Mouse (Mus musculus) urinary bladder, adult 18-20 months (tissue): ENCODE measurements around the gene Ctnna3.

Source experiments
- DNase-seq, 2 experiments: peaks; one replicate each; pipeline ENCODE4 v3.0.0; 2022; ENCODE audit warnings: low spot score in 2 of 2, mixed read lengths in 2 of 2

The Ctnna3 gene

GRCm38 (mm10) chr10:63526027-63526426, 96.1 kb downstream of the Ctnna3 start:
- no peak for DNase-seq

GRCm38 (mm10) chr10:63532381-63532780, 102.5 kb downstream of the Ctnna3 start:
- no peak for DNase-seq

DNA sequence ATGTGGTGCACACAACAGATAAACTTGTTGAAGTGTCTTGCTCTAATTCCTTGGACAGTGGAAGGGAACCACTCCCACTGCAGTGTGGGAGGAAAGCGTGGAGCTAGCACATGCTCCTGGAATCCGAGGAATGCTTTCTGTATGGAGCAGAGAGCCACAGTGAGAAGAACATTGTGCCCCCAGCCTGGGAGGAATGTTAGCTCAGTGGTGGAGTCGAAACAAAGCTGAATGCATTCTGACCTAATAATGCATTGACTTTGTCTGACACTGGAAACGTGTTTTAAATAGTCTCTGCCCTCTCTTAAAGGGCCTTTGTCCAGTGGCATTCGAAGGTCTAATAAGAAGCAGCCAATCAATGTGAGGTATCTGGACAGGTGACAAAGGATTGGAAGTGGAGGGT, 111.9 kb downstream of the Ctnna3 start:
- DNase-seq, result peak in 1 of 2 experiments; percentile 2

DNA sequence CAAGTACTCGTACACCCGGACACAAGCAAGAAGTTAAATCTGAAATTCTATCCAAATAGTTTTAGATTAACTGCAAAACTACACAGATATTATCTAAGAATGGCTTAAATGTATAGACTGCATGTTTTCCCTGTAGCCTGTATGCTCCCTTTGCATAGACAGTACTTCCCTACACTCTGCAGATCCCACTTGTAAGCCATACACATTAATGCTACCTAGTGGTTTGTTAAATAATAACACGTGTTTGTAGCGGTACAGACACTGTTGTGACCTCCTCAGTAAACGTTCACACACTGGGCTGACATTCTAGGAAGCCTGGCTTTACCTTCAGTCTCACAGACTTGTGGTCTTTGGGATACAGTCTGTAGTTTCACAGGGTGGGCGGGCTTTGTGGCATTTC, 112.6 kb downstream of the Ctnna3 start:
- no peak for DNase-seq

DNA sequence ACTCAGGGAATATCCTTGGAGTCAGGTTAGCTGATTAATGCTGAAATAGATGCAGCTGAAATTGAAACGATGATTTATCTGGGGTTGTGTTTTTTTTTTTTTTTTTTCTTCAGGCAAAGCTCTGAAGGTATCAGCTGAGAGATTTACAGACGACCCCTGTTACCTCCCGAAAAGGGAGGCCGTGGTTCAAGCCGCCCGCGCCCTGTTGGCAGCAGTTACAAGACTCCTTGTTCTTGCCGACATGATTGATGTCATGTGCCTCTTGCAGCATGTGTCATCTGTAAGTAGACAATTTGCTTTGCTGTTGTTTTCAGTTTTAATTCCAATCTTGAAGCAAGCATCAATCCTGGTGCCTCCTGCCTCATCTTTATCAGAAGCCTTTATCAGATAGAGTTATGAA, 136.8 kb downstream of the Ctnna3 start:
- no peak for DNase-seq

DNA sequence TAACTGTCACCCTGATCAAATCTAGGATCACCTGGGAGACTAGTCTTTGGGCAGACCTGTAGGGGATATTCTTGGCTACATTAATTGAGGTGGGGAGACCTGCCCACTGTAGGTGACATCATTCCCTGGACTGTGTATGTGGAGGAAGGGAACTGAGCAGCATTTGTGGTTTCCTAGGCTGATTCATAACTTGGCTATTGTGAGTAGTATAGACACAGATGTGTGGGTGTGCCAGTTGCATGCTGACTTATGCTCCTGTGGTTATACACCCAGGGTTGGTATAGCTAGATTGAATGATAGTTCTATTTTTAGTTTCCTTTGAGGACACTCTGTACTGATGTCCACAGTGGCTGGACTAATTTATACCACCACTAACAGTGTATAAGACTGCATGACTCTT, 141.7 kb downstream of the Ctnna3 start:
- DNase-seq, result no peak

- DNase-seq, result no peak
Measured at GRCm38 (mm10) chr10:63572866-63573265, 143.0 kb downstream of the Ctnna3 start.

DNA sequence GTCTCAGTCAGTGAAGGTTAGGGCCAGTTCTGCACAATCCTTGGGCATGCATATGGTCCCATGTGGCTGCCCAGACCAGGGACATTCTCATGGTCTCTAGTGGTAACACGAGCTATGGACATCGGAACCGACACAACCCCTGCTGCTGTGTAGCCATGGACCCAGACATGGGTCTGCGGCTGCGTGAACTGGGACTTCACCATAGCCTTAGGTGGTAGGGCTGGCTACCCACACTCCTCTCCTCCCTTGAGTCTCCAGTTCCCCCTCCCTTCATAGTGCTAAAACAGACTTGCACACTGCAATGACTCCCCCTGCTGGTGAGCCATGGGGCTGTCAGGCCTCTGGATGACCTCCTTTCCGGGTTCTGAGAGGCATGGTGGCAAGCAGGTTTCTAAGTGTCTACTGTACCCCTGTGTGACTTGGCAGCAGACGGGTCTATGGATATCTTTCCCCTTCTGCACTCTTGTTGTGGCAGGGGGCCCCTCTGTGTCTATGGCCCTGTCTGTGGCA, 144.3 kb downstream of the Ctnna3 start:
- no peak for DNase-seq

GRCm38 (mm10) chr10:63582608-63583007, 152.7 kb downstream of the Ctnna3 start:
- peak; percentile 27 to 73 for DNase-seq

- DNase-seq, result no peak
Measured at GRCm38 (mm10) chr10:63583798-63584374, 154.0 kb downstream of the Ctnna3 start.

- DNase-seq, result no peak
Measured at GRCm38 (mm10) chr10:63599417-63599816, 169.5 kb downstream of the Ctnna3 start.

DNA sequence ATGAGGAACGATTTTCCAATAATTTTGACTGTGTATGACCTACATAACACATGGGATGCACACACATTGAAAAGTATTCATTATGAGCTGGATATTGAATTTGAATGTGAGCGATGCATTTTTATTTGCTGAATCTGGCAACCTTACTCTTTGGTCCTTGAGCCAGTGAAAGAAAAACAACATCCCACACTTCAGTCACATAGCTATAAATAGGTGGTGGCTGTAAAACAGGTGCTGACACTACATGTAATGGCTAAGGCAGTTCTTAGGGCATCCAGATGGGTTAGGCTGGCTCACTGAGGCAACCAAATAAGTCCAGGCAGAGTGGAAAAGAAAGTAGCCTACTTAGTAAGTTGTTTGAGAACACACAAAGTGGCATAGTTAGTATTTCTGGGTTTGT, 171.3 kb downstream of the Ctnna3 start:
- no peak for DNase-seq

GRCm38 (mm10) chr10:63628546-63628945, 198.6 kb downstream of the Ctnna3 start:
- no peak for DNase-seq

DNA sequence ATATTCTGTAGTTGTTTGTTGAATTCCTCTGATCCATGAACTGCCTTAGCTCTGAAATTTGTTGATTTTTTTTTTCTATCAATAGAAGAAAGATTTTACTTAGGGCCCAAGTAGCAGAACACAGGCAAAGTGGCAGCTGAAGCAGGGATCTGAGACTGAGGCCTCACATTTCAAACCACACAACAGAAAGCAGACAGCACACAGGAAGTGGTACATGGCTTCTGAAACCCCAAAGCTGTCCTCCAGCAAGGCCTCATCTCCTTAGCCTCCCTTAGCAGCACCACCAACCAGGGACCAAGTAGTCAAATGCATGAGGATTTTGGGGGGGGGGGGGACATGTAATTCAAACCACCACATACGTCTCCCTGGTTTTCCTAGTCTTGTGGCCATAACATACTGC, 204.0 kb downstream of the Ctnna3 start:
- DNase-seq, result no peak

- no peak for DNase-seq
Measured at GRCm38 (mm10) chr10:63637987-63638386, 208.1 kb downstream of the Ctnna3 start.

DNA sequence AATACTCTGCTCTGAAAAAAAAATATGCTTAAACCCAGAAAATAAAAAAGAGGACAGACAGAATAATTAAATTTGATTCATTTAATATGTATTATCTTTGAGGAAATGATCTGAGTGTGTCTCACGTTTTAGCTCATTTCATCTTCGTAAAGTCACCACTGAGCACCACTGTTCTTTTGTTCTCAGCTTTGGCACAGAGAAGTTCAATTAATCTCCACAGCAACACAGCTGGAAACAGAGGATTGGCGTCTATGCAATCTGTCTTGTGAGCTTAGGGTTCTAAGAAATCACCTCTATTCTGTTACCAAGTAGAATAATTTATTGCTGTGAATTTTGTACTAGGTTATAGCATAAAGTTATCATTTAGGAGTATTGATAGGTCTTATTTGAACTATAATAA, 217.4 kb downstream of the Ctnna3 start:
- DNase-seq, result no peak

GRCm38 (mm10) chr10:63650307-63650706, 220.4 kb downstream of the Ctnna3 start:
- no peak for DNase-seq

- DNase-seq, result no peak
Measured at GRCm38 (mm10) chr10:63652887-63653286, 223.0 kb downstream of the Ctnna3 start.

DNA sequence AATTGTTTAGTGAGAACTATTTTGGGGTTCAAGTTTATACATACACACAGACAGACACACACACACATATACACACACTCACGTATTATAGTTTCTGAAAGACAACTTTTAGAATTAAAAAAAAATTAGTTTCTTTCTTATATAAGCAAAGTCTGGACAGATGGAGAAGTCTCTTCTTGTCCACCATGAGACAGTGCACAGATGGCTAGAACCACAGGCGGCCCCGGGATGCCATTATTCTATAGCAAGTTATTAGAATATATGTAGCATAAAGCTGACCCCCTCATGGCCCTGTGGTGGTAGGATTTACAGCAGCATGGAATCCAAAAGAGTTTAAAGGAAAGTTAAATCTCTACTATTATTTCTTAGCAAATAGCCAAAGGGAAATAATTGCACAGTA, 223.7 kb downstream of the Ctnna3 start:
- DNase-seq, result no peak

GRCm38 (mm10) chr10:63654560-63654959, 224.7 kb downstream of the Ctnna3 start:
- no peak for DNase-seq

DNA sequence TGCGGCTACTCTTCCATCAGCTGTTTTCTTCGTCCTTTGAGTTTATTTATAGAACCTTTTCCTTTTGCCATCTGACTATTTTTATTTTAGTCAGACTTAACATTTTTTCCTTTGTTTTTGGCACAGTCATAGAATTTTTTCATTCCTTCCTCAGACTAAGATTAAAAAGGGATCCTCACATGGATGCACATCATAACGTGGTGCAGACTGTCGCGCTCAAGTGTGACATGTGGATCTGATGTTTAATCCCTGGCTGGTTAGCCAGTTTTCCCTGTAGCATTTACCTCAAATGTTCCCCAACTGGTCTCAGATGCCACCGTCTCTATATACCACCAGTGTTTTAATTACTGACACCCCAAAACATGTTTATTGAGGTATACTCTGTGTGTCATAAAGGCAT, 246.4 kb downstream of the Ctnna3 start:
- DNase-seq, result no peak

GRCm38 (mm10) chr10:63689233-63689632, 259.3 kb downstream of the Ctnna3 start:
- no peak for DNase-seq

DNA sequence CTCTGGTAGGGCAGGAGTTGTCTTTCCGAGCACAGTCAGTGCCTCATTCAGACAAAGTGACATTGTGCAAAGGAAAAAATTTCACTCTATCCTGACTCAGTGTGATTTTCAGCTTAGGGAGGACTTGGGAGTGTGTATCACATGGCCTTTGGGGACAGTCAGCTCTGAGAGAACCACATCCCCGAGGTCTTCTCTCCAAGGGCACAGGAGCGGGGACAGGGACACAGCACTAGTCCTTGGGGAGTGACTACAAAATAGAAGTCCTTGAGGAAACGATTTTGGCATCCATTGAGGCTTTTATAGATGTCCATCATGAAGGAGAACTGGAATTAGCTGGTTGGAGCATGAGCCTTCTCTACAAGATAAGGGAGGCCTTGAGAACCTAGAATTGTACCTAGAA, 259.8 kb downstream of the Ctnna3 start:
- DNase-seq, result no peak

- DNase-seq, result no peak
Measured at GRCm38 (mm10) chr10:63692039-63692438, 262.1 kb downstream of the Ctnna3 start.
